Mouse (Mus musculus) inflammation-experienced regulatory T-cells, adult 16 weeks (primary cell): ENCODE results near the gene Chadl. TPM values are rescaled to one million over a fixed set of nuclear protein-coding genes. Genes with fewer than 3 reads are reported as not detected.

ENCODE experiments used
- polyA plus RNA-seq: library from polyadenylated mRNA; unstranded; fragments of 100-300 nt; shearing (Covaris generic); gene quantifications from one replicate; pipeline ENCODE4 v1.2.1, GENCODE M21; 2017

Chadl gene
- polyA plus RNA-seq, result 3.9 TPM

DNA sequence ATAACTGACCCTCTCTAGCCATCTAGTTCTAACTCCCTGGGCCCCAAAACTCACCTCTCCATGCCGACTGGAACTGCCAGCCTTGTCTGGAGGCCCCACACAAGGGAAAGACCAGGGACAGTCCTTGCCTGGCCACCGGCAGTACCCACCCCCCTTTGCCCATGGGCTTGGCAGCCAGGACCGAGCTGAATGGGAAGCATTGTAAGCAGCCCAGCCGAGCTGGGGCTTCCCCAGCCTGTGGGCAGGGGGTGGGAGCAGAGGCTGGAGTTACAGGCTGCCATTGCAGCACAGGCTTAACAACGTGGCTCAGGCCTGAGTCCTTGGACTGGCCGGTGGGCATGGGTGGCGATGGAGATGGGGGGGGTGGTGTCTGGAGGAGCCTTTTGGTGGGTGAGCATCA lies at the start of gene Chadl:
Chadl (minus strand) TSS at position 113 of the 400 bp plus-strand sequence.

DNA sequence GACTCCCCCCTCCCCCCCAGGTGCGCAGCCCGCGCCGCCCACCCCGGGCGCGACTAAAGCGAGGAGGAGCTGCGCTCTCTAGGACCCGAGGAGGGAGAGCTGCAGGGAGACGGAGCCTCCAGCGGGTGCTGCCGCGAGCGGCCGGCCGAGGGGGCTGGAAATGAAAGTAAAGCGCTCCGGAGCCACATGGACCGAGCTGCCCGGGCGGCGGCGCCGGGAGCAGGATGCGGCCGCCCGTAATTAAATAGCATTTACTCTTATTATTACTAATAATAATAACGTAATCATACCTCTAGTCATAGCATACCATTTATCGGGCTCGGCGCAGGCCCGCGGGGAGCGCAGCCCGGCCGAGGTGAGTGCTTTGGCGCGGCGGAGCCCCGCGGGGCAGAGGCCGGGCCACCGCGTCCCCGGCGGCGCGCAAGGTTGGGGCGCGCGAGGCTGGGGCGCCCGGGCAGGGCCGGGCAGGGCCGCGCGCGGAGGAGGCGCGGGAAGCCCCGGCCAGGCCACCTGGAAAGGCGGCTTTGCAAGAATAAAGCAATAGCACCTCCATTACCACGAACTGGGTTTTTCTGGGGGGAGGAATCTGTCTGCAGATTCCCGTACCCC lies 48.0 kb upstream of the Chadl start, which contains the start of the genes Zc3h7b and Rangap1:
Zc3h7b (plus strand) TSS at position 66 of the 609 bp plus-strand sequence.
Rangap1 (minus strand) TSS at position 539 of the 609 bp plus-strand sequence.

DNA sequence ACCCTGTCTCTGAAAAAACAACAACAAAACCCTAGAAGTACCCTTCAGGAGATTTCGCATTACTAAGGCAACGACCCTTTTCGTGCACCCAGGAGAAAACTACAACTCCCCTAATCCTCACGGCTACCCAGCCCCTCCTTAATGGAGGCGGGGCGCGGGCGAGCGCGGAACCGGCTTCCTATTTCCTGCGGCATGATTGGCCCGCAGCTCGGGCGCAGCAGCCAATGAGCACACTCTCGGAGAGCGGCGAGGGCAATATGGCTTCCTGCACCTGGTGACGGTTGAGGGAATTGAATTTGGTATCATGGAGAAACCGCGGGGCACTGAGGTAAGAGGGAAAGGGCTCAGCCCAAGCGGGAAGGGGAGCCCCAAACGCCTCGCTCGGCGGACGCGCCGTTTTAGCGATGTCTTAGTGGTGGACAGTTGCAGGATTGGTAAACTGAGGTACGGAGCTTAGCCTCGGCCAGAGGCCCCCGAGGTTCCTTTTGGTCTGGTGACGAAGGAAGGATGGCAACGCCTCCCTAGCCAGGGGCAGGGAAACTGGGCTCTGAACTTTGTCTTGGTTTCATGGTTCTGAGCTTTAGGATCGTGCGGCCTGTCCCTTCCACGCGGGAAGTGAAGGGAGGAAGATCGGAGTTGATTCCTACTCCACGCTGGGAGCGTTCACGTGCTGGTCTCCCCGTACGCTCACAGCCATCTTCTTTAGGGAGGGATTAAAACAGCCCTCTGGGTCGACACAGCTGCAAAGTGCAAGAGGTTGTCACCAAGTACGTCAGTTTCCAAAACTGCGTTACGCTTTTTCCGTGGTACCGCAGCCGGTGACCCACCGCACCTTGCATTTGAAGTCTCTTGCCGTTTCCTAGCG lies 33.2 kb downstream of the Chadl start, which contains the start of gene L3mbtl2:
L3mbtl2 (plus strand) TSS at position 193 of the 865 bp plus-strand sequence.

Other genes starting within 250 kb of the Chadl start
- gene Rbx1, start 231.0 kb downstream of the Chadl start, polyA plus RNA-seq, result 351 TPM
- gene Ep300, start 111.9 kb downstream of the Chadl start, polyA plus RNA-seq, result 33.3 TPM
- 42.5 TPM for gene L3mbtl2, start 33.4 kb downstream of the Chadl start, polyA plus RNA-seq
- 5.7 TPM for gene Zc3h7b, start 47.8 kb upstream of the Chadl start, polyA plus RNA-seq
- 88.9 TPM for gene Rangap1, start 48.2 kb upstream of the Chadl start, polyA plus RNA-seq
- gene Tef, start 105.1 kb upstream of the Chadl start, polyA plus RNA-seq, result 22.9 TPM
- 86.1 TPM for gene Tob2, start 161.5 kb upstream of the Chadl start, polyA plus RNA-seq
- gene Phf5a, start 174.6 kb upstream of the Chadl start, polyA plus RNA-seq, result 86.7 TPM
- 149 TPM for gene Aco2, start 175.0 kb upstream of the Chadl start, polyA plus RNA-seq
- gene Polr3h, start 229.0 kb upstream of the Chadl start, polyA plus RNA-seq, result 52.2 TPM
- not detected for gene Csdc2, start 239.5 kb upstream of the Chadl start, polyA plus RNA-seq